Mouse (Mus musculus) adrenal gland, postnatal 14 days (tissue): Measurements from ENCODE around the gene Nrp1. TPM values are rescaled to one million over a fixed set of nuclear protein-coding genes. Genes with fewer than 3 reads are reported as not detected.
A peak's percentile ranks its signal among the peaks of the same experiment; 100 is the strongest.

Experiments used
- DNase-seq: peaks from one replicate; pipeline ENCODE4 v3.0.0; 2021; ENCODE audit warnings: mixed read lengths
- long read RNA-seq, 2 experiments: library from polyadenylated mRNA; stranded (forward); transcript quantifications; one replicate each; pipeline ENCODE4 v2.0.0; 2021
- total RNA-seq: library from RNA; stranded (reverse); gene quantifications from 2 replicates; pipeline ENCODE4 v1.2.3, GENCODE M21; 2021

Gene Nrp1
- total RNA-seq = 102 and 123 TPM in 2 replicates
- long read RNA-seq, experiment 1, transcript Nrp1-201 (17 exons, 3,597 nt) = major isoform, 50 of 92 reads
- long read RNA-seq, experiment 1, partial matches to known transcripts = 11 of 92 reads
- long read RNA-seq, experiment 1, other reads (novel, unspliced or antisense) = 31 of 92 reads
- long read RNA-seq, experiment 2, transcript Nrp1-201 (17 exons, 3,597 nt) = major isoform, 45 of 79 reads
- long read RNA-seq, experiment 2, partial matches to known transcripts = 18 of 79 reads
- long read RNA-seq, experiment 2, other reads (novel, unspliced or antisense) = 15 of 79 reads

- DNase-seq = peak; percentile 53
Observed at GRCm38 (mm10) chr8:128358406-128358755, at the start of gene Nrp1. TSS of gene Nrp1 (plus strand) at chr8:128358604.

- no peak for DNase-seq
Observed at GRCm38 (mm10) chr8:128320797-128321196, 37.6 kb upstream of the Nrp1 start.

- no peak for DNase-seq
Observed at GRCm38 (mm10) chr8:128327281-128327680, 31.1 kb upstream of the Nrp1 start.

- DNase-seq = no peak
Observed at GRCm38 (mm10) chr8:128327922-128328321, 30.5 kb upstream of the Nrp1 start.

GRCm38 (mm10) chr8:128329502-128329901, 28.9 kb upstream of the Nrp1 start:
- no peak for DNase-seq

GRCm38 (mm10) chr8:128335976-128336375, 22.4 kb upstream of the Nrp1 start:
- no peak for DNase-seq

GRCm38 (mm10) chr8:128338951-128339350, 19.5 kb upstream of the Nrp1 start:
- DNase-seq = no peak

- no peak for DNase-seq
Observed at GRCm38 (mm10) chr8:128339521-128339920, 18.9 kb upstream of the Nrp1 start.

- DNase-seq = no peak
Observed at GRCm38 (mm10) chr8:128350405-128350804, 8.0 kb upstream of the Nrp1 start.

- no peak for DNase-seq
Observed at GRCm38 (mm10) chr8:128351211-128351610, 7.2 kb upstream of the Nrp1 start.

- no peak for DNase-seq
Observed at GRCm38 (mm10) chr8:128352821-128353220, 5.6 kb upstream of the Nrp1 start.

GRCm38 (mm10) chr8:128353999-128354398, 4.4 kb upstream of the Nrp1 start:
- no peak for DNase-seq

GRCm38 (mm10) chr8:128355091-128355490, 3.3 kb upstream of the Nrp1 start:
- DNase-seq = no peak

- no peak for DNase-seq
Observed at GRCm38 (mm10) chr8:128356170-128356569, 2.2 kb upstream of the Nrp1 start.

- DNase-seq = peak; percentile 87
Observed at GRCm38 (mm10) chr8:128356796-128357539, 1.4 kb upstream of the Nrp1 start.

GRCm38 (mm10) chr8:128357540-128358405, 631 bp upstream of the Nrp1 start:
- peak; percentile 77 for DNase-seq

GRCm38 (mm10) chr8:128358756-128359520, 534 bp downstream of the Nrp1 start:
- DNase-seq = peak; percentile 68

- peak; percentile 58 for DNase-seq
Observed at GRCm38 (mm10) chr8:128359521-128360318, 1.3 kb downstream of the Nrp1 start.

- no peak for DNase-seq
Observed at GRCm38 (mm10) chr8:128361343-128361870, 3.0 kb downstream of the Nrp1 start.

GRCm38 (mm10) chr8:128362940-128363595, 4.7 kb downstream of the Nrp1 start:
- peak; percentile 88 for DNase-seq
